Mouse (Mus musculus) liver, embryonic 18 days (tissue): ENCODE results near the gene Sema3f. TPM values are rescaled to one million over a fixed set of nuclear protein-coding genes. Genes with fewer than 3 reads are reported as not detected.

Experiments
- polyA plus RNA-seq: library from polyadenylated mRNA; depleted of rRNA; stranded (reverse); fragments of >200 nt; gene quantifications from 2 replicates; pipeline ENCODE4 v1.2.3, GENCODE M21; 2012; rRNA removed

The Sema3f gene
- polyA plus RNA-seq: 3.5 and 4.9 TPM in 2 replicates

DNA sequence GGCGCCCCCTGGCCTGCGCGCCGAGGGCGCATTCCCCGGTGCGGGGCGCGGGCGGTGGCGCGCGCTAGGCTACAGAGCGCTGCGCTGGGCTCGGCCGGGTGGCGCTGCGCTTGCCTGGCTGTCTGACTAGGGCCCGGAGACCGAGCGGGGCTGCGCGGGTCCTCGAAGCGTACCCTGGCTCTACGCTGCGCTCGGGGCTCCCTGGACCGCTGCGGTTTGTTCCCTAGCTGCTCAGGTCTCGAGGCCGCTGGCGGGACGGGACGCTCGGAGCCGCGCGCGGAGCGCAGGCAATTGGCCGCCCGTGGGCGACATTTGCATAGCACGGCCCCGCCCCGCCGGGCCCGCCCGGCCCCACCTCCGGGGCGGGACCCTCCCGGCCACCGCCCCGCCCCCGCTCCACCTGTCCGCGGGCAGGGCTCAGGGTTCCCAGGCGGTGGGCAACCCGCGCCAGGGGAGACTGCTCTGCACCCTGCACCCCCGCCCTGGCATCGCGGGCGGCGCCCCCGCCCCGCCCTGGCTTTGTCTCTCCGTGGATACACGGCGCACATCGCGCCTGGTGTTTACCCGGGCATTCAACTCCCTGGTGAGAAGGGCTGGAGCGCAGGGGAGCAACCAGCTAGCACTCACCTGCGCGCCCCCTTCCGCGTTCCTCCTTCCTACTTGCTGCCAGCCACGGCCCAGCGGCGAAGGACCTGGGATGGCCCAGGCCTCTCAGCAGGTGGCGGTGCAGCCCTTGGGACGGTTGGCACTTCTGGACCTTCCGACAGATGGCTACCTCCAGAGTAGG is at the start of gene Sema3f:
Gene Sema3f, minus strand, starts transcription at position 779 of the 787 bp plus-strand sequence.

GRCm38 (mm10) chr9:107679501-107679900 is 30.8 kb downstream of the Sema3f start, which contains the start of gene Gnat1:
Gnat1 (minus strand) TSS chr9:107679712.

DNA sequence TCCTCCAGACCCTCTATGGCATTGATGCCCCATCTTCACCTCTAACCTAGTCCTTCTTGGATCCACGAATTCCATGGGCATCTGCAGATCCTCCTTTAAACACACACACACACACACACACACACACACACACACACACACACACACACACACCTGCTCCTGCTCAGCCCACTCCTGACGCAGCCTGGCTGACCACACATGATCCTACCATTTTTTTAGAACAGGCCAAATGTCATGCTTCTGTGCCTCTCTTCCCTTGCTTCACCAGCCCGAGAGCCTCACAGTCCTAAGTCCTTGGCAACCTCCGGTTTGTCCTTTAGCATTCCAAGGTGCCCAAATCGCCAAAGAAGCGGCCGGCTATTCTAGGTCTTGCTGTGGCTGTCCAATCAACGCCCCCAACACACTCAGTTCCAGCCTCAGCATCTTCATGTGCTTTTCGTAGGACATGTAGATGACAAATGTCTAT is 40.8 kb downstream of the Sema3f start, which contains the start of gene Slc38a3:
Gene Slc38a3, minus strand, starts transcription at position 51 of the 466 bp plus-strand sequence.

DNA sequence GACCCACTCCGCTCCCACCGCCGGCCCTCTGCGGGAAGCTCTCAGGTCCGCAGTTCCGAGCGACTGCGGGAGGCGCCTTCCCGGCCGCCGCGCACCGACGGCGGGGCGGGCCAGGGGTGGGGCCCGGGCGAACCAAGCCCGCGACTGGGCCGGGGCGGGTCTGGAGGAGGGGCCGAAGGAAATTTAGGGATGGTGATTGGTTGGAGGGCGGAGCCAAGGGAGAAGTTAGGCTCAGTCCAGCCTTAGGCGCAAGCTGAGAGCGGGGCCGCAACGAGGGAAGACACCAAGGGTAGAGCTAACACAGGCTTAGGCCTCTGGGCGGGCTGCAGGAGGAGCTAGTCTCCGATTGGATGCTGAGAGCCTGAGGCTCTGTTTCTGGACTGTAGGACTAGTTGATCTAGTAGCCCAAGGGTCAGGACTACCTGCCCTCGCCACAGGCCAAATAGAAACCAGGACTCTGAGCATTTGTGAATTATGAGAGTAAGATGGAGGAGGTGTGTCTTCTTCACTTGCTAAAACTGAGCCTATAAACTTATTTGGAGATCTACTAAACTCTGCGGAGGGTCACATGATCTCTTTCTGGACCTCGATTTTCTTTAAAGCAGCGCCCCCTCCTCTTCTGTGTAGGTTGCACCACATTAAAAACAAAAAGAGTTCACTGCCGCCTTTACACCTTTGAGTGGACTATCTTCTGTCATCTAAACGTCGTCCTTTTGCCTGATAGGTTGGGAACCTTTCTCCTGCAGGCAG is 74.8 kb downstream of the Sema3f start, which contains the start of gene Gnai2:
Gene Gnai2, minus strand, starts transcription at position 89 of the 750 bp plus-strand sequence.

Other genes starting within 250 kb of the Sema3f start
- gene Tmem115, start 176.5 kb downstream of the Sema3f start, polyA plus RNA-seq: 10.7 and 10.8 TPM in 2 replicates
- 12.1 and 12.2 TPM in 2 replicates for gene Cyb561d2, start 168.3 kb downstream of the Sema3f start, polyA plus RNA-seq
- 12.5 and 13.9 TPM in 2 replicates for gene Nprl2, start 168.2 kb downstream of the Sema3f start, polyA plus RNA-seq
- 2.0 and 4.2 TPM in 2 replicates for gene Zmynd10, start 163.2 kb downstream of the Sema3f start, polyA plus RNA-seq
- gene Rassf1, start 158.9 kb downstream of the Sema3f start, polyA plus RNA-seq: 16.5 and 18.0 TPM in 2 replicates
- 18.8 and 19.4 TPM in 2 replicates for gene Tusc2, start 147.2 kb downstream of the Sema3f start, polyA plus RNA-seq
- 37.6 and 38.7 TPM in 2 replicates for gene Hyal2, start 142.5 kb downstream of the Sema3f start, polyA plus RNA-seq
- 2.0 and 2.7 TPM in 2 replicates for gene Hyal1, start 133.5 kb downstream of the Sema3f start, polyA plus RNA-seq
- 14.5 and 16.0 TPM in 2 replicates for gene Naa80, start 131.6 kb downstream of the Sema3f start, polyA plus RNA-seq
- gene Hyal3, start 129.7 kb downstream of the Sema3f start, polyA plus RNA-seq: 0.55 and 0.59 TPM in 2 replicates
- 80.9 and 85.5 TPM in 2 replicates for gene Ifrd2, start 122.8 kb downstream of the Sema3f start, polyA plus RNA-seq
- gene Sema3b, start 101.2 kb downstream of the Sema3f start, polyA plus RNA-seq: 0.89 and 2.0 TPM in 2 replicates
- gene Gnai2, start 75.1 kb downstream of the Sema3f start, polyA plus RNA-seq: 135 and 153 TPM in 2 replicates
- 291 and 302 TPM in 2 replicates for gene Slc38a3, start 40.9 kb downstream of the Sema3f start, polyA plus RNA-seq
- gene Gnat1, start 30.8 kb downstream of the Sema3f start, polyA plus RNA-seq: 0.65 and 0.76 TPM in 2 replicates
- gene Rbm5, start 60.5 kb upstream of the Sema3f start, polyA plus RNA-seq: 33.4 and 38.1 TPM in 2 replicates
- gene Rbm6, start 162.8 kb upstream of the Sema3f start, polyA plus RNA-seq: 15.2 and 17.3 TPM in 2 replicates
- gene Mon1a, start 177.7 kb upstream of the Sema3f start, polyA plus RNA-seq: 5.2 and 5.3 TPM in 2 replicates
- 2.3 and 3.0 TPM in 2 replicates for gene Mst1r, start 196.4 kb upstream of the Sema3f start, polyA plus RNA-seq
- not detected in 2 replicates for gene Actl11, start 218.0 kb upstream of the Sema3f start, polyA plus RNA-seq
- gene Camkv, start 225.2 kb upstream of the Sema3f start, polyA plus RNA-seq: 0.16 and 0.19 TPM in 2 replicates
- 3.0 TPM in 2 replicates for gene Traip, start 239.7 kb upstream of the Sema3f start, polyA plus RNA-seq